Mouse (Mus musculus): Measurements from ENCODE around the gene Ssrp1. TPM values are rescaled to one million over a fixed set of nuclear protein-coding genes. Genes with fewer than 3 reads are reported as not detected.
A peak's percentile ranks its signal among the peaks of the same experiment; 100 is the strongest.

Gene Ssrp1
- polyA plus RNA-seq, 1 experiment: not detected

- TF ChIP-seq CTCF (IDR thresholded peaks at IDR 0.05; ENCODE audit: insufficient read depth, low read depth, low read length) (no peak), POLR2A (IDR thresholded peaks at IDR 0.05; ENCODE audit: insufficient read depth, low read depth, low read length) (no peak)
- H3K4me1 ChIP-seq (ENCODE audit: control insufficient read depth, insufficient read depth, low read length): peaks cover 15% of the 10 kb centered on the region
- H3K27ac ChIP-seq (ENCODE audit: insufficient read depth, low read depth, low read length): no peak overlapping the region
- peak overlapping the region; percentile 19; the same call in 1 of the 2 replicates for H3K4me3 ChIP-seq (ENCODE audit: insufficient read depth, low read depth, low read length)
- WGBS: 28% methylated on average over 11 of the region's 11 CpGs
Observed at GRCm38 (mm10) chr2:85060591-85061060, 23.6 kb downstream of the Ssrp1 start.

- peaks cover 15% of the 10 kb centered on the region for H3K4me1 ChIP-seq (ENCODE audit: control insufficient read depth, insufficient read depth, low read length)
- TF ChIP-seq POLR2A (IDR thresholded peaks at IDR 0.05; ENCODE audit: insufficient read depth, low read depth, low read length) (no peak), CTCF (IDR thresholded peaks at IDR 0.05; ENCODE audit: insufficient read depth, low read depth, low read length) (no peak)
- no peak overlapping the region for H3K27ac ChIP-seq (ENCODE audit: insufficient read depth, low read depth, low read length)
- peak overlapping the region; percentile 19; the same call in 1 of the 2 replicates for H3K4me3 ChIP-seq (ENCODE audit: insufficient read depth, low read depth, low read length)
- WGBS: 48% methylated on average over 10 of the region's 10 CpGs
Observed at GRCm38 (mm10) chr2:85061107-85061541, 24.1 kb downstream of the Ssrp1 start.

GRCm38 (mm10) chr2:85065141-85065875, 28.3 kb downstream of the Ssrp1 start:
- WGBS: 84% methylated on average over 12 of the region's 12 CpGs
- no peak for TF ChIP-seq CTCF (IDR thresholded peaks at IDR 0.05; ENCODE audit: insufficient read depth, low read depth, low read length)
- TF ChIP-seq POLR2A (IDR thresholded peaks at IDR 0.05; ENCODE audit: insufficient read depth, low read depth, low read length): no peak
- H3K27ac ChIP-seq (ENCODE audit: insufficient read depth, low read depth, low read length): no peak overlapping the region

GRCm38 (mm10) chr2:85066937-85067336, 29.9 kb downstream of the Ssrp1 start:
- Histone ChIP-seq H3K4me3 (ENCODE audit: insufficient read depth, low read depth, low read length) (no peak overlapping the region), H3K4me1 (ENCODE audit: control insufficient read depth, insufficient read depth, low read length) (peaks cover 10% of the 10 kb centered on the region), H3K27ac (ENCODE audit: insufficient read depth, low read depth, low read length) (no peak overlapping the region)
- no peak for TF ChIP-seq POLR2A (IDR thresholded peaks at IDR 0.05; ENCODE audit: insufficient read depth, low read depth, low read length)
- 92% methylated on average over 5 of the region's 5 CpGs for WGBS

More at GRCm38 (mm10) chr2:85065141-85065875, 28.3 kb downstream of the Ssrp1 start:
- Histone ChIP-seq H3K4me3 (ENCODE audit: insufficient read depth, low read depth, low read length) (no peak overlapping the region), H3K4me1 (ENCODE audit: control insufficient read depth, insufficient read depth, low read length) (peaks cover 20% of the 10 kb centered on the region)

GRCm38 (mm10) chr2:85067903-85068625, 31.0 kb downstream of the Ssrp1 start:
- 70% methylated on average over 10 of the region's 10 CpGs for WGBS
- Histone ChIP-seq H3K4me3 (ENCODE audit: insufficient read depth, low read depth, low read length) (no peak overlapping the region), H3K27ac (ENCODE audit: insufficient read depth, low read depth, low read length) (no peak overlapping the region), H3K4me1 (ENCODE audit: control insufficient read depth, insufficient read depth, low read length) (peaks cover 10% of the 10 kb centered on the region)
- TF ChIP-seq CTCF (IDR thresholded peaks at IDR 0.05; ENCODE audit: insufficient read depth, low read depth, low read length) (no peak), POLR2A (IDR thresholded peaks at IDR 0.05; ENCODE audit: insufficient read depth, low read depth, low read length) (no peak)

GRCm38 (mm10) chr2:85068626-85069025, 31.6 kb downstream of the Ssrp1 start:
- no peak for TF ChIP-seq POLR2A (IDR thresholded peaks at IDR 0.05; ENCODE audit: insufficient read depth, low read depth, low read length)
- TF ChIP-seq CTCF (IDR thresholded peaks at IDR 0.05; ENCODE audit: insufficient read depth, low read depth, low read length): no peak
- H3K4me3 ChIP-seq (ENCODE audit: insufficient read depth, low read depth, low read length): no peak overlapping the region
- no peak overlapping the region for H3K27ac ChIP-seq (ENCODE audit: insufficient read depth, low read depth, low read length)
- 77% methylated on average over 2 of the region's 2 CpGs for WGBS
- peaks cover 10% of the 10 kb centered on the region for H3K4me1 ChIP-seq (ENCODE audit: control insufficient read depth, insufficient read depth, low read length)

- WGBS: 78% methylated on average over 15 of the region's 15 CpGs
- no peak overlapping the region for H3K27ac ChIP-seq (ENCODE audit: insufficient read depth, low read depth, low read length)
- H3K4me1 ChIP-seq (ENCODE audit: control insufficient read depth, insufficient read depth, low read length): peaks cover 9% of the 10 kb centered on the region
- TF ChIP-seq CTCF (IDR thresholded peaks at IDR 0.05; ENCODE audit: insufficient read depth, low read depth, low read length) (no peak), POLR2A (IDR thresholded peaks at IDR 0.05; ENCODE audit: insufficient read depth, low read depth, low read length) (no peak)
- no peak overlapping the region for H3K4me3 ChIP-seq (ENCODE audit: insufficient read depth, low read depth, low read length)
Observed at GRCm38 (mm10) chr2:85070086-85070485, 33.1 kb downstream of the Ssrp1 start.

- 93% methylated on average over 5 of the region's 5 CpGs for WGBS
- H3K4me3 ChIP-seq (ENCODE audit: insufficient read depth, low read depth, low read length): no peak overlapping the region
- TF ChIP-seq POLR2A (IDR thresholded peaks at IDR 0.05; ENCODE audit: insufficient read depth, low read depth, low read length) (no peak), CTCF (IDR thresholded peaks at IDR 0.05; ENCODE audit: insufficient read depth, low read depth, low read length) (no peak)
- no peak overlapping the region for H3K27ac ChIP-seq (ENCODE audit: insufficient read depth, low read depth, low read length)
- peaks cover 4% of the 10 kb centered on the region; the same call in 1 of the 2 replicates for H3K4me1 ChIP-seq (ENCODE audit: control insufficient read depth, insufficient read depth, low read length)
Observed at GRCm38 (mm10) chr2:85071921-85072320, 34.9 kb downstream of the Ssrp1 start.

- WGBS: 91% methylated on average over 5 of the region's 5 CpGs
- TF ChIP-seq CTCF (IDR thresholded peaks at IDR 0.05; ENCODE audit: insufficient read depth, low read depth, low read length): no peak
- TF ChIP-seq POLR2A (IDR thresholded peaks at IDR 0.05; ENCODE audit: insufficient read depth, low read depth, low read length): no peak
- Histone ChIP-seq H3K27ac (ENCODE audit: insufficient read depth, low read depth, low read length) (no peak overlapping the region), H3K4me1 (ENCODE audit: control insufficient read depth, insufficient read depth, low read length) (no peaks in the 10 kb centered on the region), H3K4me3 (ENCODE audit: insufficient read depth, low read depth, low read length) (no peak overlapping the region)
Observed at GRCm38 (mm10) chr2:85073751-85074150, 36.7 kb downstream of the Ssrp1 start.
